Comparison of ENCODE assay signal across 8 mouse cellular contexts in the genomic region with DNA sequence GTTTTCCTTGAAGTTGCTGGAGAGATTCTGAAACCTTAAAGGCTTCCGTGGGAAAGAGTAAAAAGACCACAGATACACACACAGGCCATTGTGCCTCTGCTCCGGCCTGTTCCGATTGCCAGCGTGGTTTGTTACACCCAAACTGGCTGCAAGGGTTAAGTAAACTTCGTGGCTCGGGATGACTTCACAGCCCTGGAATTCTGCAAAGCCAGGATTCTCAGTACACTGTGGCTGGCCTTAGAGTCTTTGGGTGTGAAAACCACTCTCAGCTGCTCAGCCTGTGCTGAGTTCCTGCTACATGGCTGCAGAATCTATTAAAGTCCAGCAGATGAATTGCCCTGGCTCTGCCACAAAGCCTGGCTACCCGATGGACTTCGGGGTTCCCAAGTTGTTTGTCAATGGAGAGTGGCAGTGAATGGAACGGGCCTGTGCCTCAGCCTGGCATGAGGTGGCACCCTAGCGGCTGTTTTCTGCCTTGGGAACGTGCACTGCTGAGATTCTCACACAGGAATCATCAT.
DNase-seq lines count a peak whose midpoint lies in the region; ATAC-seq and TF ChIP-seq lines count a peak whose summit lies in the region.

No protein-coding gene starts in this region.

- H3K27me3 ChIP-seq in forebrain, embryonic 10.5 days (ENCODE audit: poor library complexity, severe bottlenecking), result peaks cover 20% of the 10 kb centered on the region
- H3K27me3 ChIP-seq in heart, embryonic 12.5 days (replicated peaks), result no peaks in the 10 kb centered on the region
- H3K27me3 ChIP-seq in kidney, embryonic 16.5 days (ENCODE audit: insufficient read depth, low read length), result no peaks in the 10 kb centered on the region
- H3K27me3 ChIP-seq in limb, embryonic 13.5 days, result no peaks in the 10 kb centered on the region
- H3K27me3 ChIP-seq in midbrain, embryonic 16.5 days (ENCODE audit: control insufficient read depth, insufficient read depth, low read depth, low read length), result no peaks in the 10 kb centered on the region
- no peaks in the 10 kb centered on the region for H3K27me3 ChIP-seq in testis, adult 2 months (ENCODE audit: control insufficient read depth, insufficient read depth, low read length)

- no peak overlapping the region for H3K4me3 ChIP-seq in forebrain, embryonic 10.5 days
- H3K4me3 ChIP-seq in heart, embryonic 12.5 days, result peak overlapping the region; percentile 12; the same call in 1 of the 2 replicates
- H3K4me3 ChIP-seq in kidney, embryonic 16.5 days (ENCODE audit: low read length), result no peak overlapping the region
- no peak overlapping the region for H3K4me3 ChIP-seq in limb, embryonic 13.5 days
- H3K4me3 ChIP-seq in midbrain, embryonic 16.5 days (ENCODE audit: low read depth, low read length), result no peak overlapping the region
- no peak overlapping the region for H3K4me3 ChIP-seq in testis, adult 2 months (ENCODE audit: control insufficient read depth, low read depth, low read length)

- DNase-seq in brain, adult 2 months (ENCODE audit: low read depth, low spot score), result peak; percentile 83
- DNase-seq in forebrain, embryonic 10.5 days (ENCODE audit: extremely low spot score, low spot score), result peak; percentile 44
- no peak for DNase-seq in thymus, adult 18-20 months

- H3K9me3 ChIP-seq in forebrain, embryonic 10.5 days, result no peaks in the 10 kb centered on the region
- no peaks in the 10 kb centered on the region for H3K9me3 ChIP-seq in heart, embryonic 12.5 days (replicated peaks)
- H3K9me3 ChIP-seq in kidney, embryonic 16.5 days (ENCODE audit: low read length), result no peaks in the 10 kb centered on the region
- H3K9me3 ChIP-seq in limb, embryonic 13.5 days, result no peaks in the 10 kb centered on the region
- H3K9me3 ChIP-seq in midbrain, embryonic 16.5 days (replicated peaks; ENCODE audit: control insufficient read depth, low read length, poor library complexity, severe bottlenecking), result no peaks in the 10 kb centered on the region

- no peak for TF ChIP-seq POLR2A in testis, adult 2 months (IDR thresholded peaks at IDR 0.05; ENCODE audit: control insufficient read depth, low read depth, low read length)

- TF ChIP-seq CTCF in testis, adult 2 months (IDR thresholded peaks at IDR 0.05; ENCODE audit: control insufficient read depth, insufficient read depth, insufficient replicate concordance, low read depth, low read length), result peak; percentile 26; the same call in 1 of the 2 replicates

- H3K4me2 ChIP-seq in heart, embryonic 12.5 days, result peak overlapping the region; percentile 53
- H3K4me2 ChIP-seq in kidney, embryonic 16.5 days (replicated peaks; ENCODE audit: low read depth, low read length), result peak overlapping the region; percentile 8
- H3K4me2 ChIP-seq in limb, embryonic 13.5 days (replicated peaks), result peak overlapping the region; percentile 35
- no peak overlapping the region for H3K4me2 ChIP-seq in midbrain, embryonic 16.5 days (ENCODE audit: low read length)

- H3K9ac ChIP-seq in heart, embryonic 12.5 days, result peak overlapping the region; percentile 61
- H3K9ac ChIP-seq in kidney, embryonic 16.5 days (replicated peaks; ENCODE audit: low read length), result no peak overlapping the region
- H3K9ac ChIP-seq in limb, embryonic 13.5 days, result peak overlapping the region; percentile 39; the same call in 1 of the 2 replicates
- H3K9ac ChIP-seq in midbrain, embryonic 16.5 days (ENCODE audit: low read depth, low read length), result no peak overlapping the region

- peaks cover 7% of the 10 kb centered on the region; the same call in 1 of the 2 replicates for H3K36me3 ChIP-seq in forebrain, embryonic 10.5 days (replicated peaks)
- H3K36me3 ChIP-seq in heart, embryonic 12.5 days, result peaks cover 9% of the 10 kb centered on the region; the same call in 1 of the 2 replicates
- 0 out of 2 replicates have a peak, but pooled peaks cover 3% of the 10 kb centered on the region for H3K36me3 ChIP-seq in kidney, embryonic 16.5 days (ENCODE audit: insufficient read depth, low read length)
- peaks cover 23% of the 10 kb centered on the region for H3K36me3 ChIP-seq in limb, embryonic 13.5 days
- H3K36me3 ChIP-seq in midbrain, embryonic 16.5 days (ENCODE audit: control insufficient read depth, insufficient read depth, low read length), result no peaks in the 10 kb centered on the region
- no peaks in the 10 kb centered on the region for H3K36me3 ChIP-seq in testis, adult 2 months (ENCODE audit: control insufficient read depth, insufficient read depth, low read length)

- WGBS in forebrain, embryonic 10.5 days, result 16% methylated on average over 11 of the region's 11 CpGs
- 9% methylated on average over 11 of the region's 11 CpGs for WGBS in heart, embryonic 12.5 days
- 11% methylated on average over 11 of the region's 11 CpGs for WGBS in kidney, embryonic 16.5 days
- WGBS in limb, embryonic 13.5 days, result 10% methylated on average over 11 of the region's 11 CpGs
- WGBS in midbrain, embryonic 16.5 days, result 9% methylated on average over 11 of the region's 11 CpGs

- peak overlapping the region; percentile 82 for H3K27ac ChIP-seq in forebrain, embryonic 10.5 days
- H3K27ac ChIP-seq in heart, embryonic 12.5 days (ENCODE audit: poor library complexity, severe bottlenecking), result peak overlapping the region; percentile 93
- peak overlapping the region; percentile 61 for H3K27ac ChIP-seq in kidney, embryonic 16.5 days (ENCODE audit: low read length)
- H3K27ac ChIP-seq in limb, embryonic 13.5 days, result peak overlapping the region; percentile 92
- H3K27ac ChIP-seq in midbrain, embryonic 16.5 days (ENCODE audit: low read length), result peak overlapping the region; percentile 71
- H3K27ac ChIP-seq in testis, adult 2 months (ENCODE audit: control insufficient read depth, insufficient read depth, low read depth, low read length), result peak overlapping the region; percentile 43

- peaks cover 31% of the 10 kb centered on the region for H3K4me1 ChIP-seq in forebrain, embryonic 10.5 days
- H3K4me1 ChIP-seq in heart, embryonic 12.5 days (replicated peaks), result peaks cover 45% of the 10 kb centered on the region
- H3K4me1 ChIP-seq in kidney, embryonic 16.5 days (ENCODE audit: insufficient read depth, low read length), result peaks cover 25% of the 10 kb centered on the region
- peaks cover 52% of the 10 kb centered on the region for H3K4me1 ChIP-seq in limb, embryonic 13.5 days
- peaks cover 12% of the 10 kb centered on the region; the same call in 1 of the 2 replicates for H3K4me1 ChIP-seq in midbrain, embryonic 16.5 days (ENCODE audit: control insufficient read depth, insufficient read depth, low read length)
- H3K4me1 ChIP-seq in testis, adult 2 months (ENCODE audit: control insufficient read depth, insufficient read depth, low read length), result peaks cover 2% of the 10 kb centered on the region

- peak; percentile 80 for ATAC-seq in heart, embryonic 12.5 days (ENCODE audit: insufficient number of reproducible peaks, low FRiP score)
- peak; percentile 92 for ATAC-seq in kidney, embryonic 16.5 days (ENCODE audit: low FRiP score, low TSS enrichment)
- ATAC-seq in limb, embryonic 13.5 days (ENCODE audit: low FRiP score, low read depth), result peak; percentile 87
- peak; percentile 82 for ATAC-seq in midbrain, embryonic 16.5 days

Comparison
In these comparisons a context has a peak if more than half of its experiments do, and no peak if none do; other contexts are left out.
1. DNase-seq: peak in brain, adult 2 months (single experiment) and forebrain, embryonic 10.5 days (single experiment); none in thymus, adult 18-20 months (0 of 2).
2. H3K27ac ChIP-seq: peak in every context shown above with its lines; median percentile 93 in heart, embryonic 12.5 days; 92 in limb, embryonic 13.5 days; 82 in forebrain, embryonic 10.5 days; 71 in midbrain, embryonic 16.5 days; 61 in kidney, embryonic 16.5 days; 43 in testis, adult 2 months.
3. H3K9ac ChIP-seq: peak in heart, embryonic 12.5 days (single experiment) and limb, embryonic 13.5 days (single experiment); none in kidney, embryonic 16.5 days (single experiment) and midbrain, embryonic 16.5 days (single experiment).
4. Peak in every context shown above with its lines, with median percentiles within 50 percentile points of each other: ATAC-seq.